Mouse (Mus musculus) embryonic fibroblast, embryonic 13.5 days (primary cell): ENCODE results near the gene Tac4. TPM values are rescaled to one million over a fixed set of nuclear protein-coding genes. Genes with fewer than 3 reads are reported as not detected.
A peak's percentile ranks its signal among the peaks of the same experiment; 100 is the strongest.

ENCODE experiments used
- H3K27ac ChIP-seq: 2 replicates; pipeline ENCODE4 v1.5.1; 2012; ENCODE audit warnings: low read length, control low read depth, inconsistent platforms; ENCODE audit not compliant: insufficient read depth
- H3K4me1 ChIP-seq: 2 replicates; pipeline ENCODE4 v1.6.1; 2011; ENCODE audit warnings: low read length; ENCODE audit not compliant: control insufficient read depth, insufficient read depth
- H3K4me3 ChIP-seq: 2 replicates; pipeline ENCODE4 v1.5.1; 2011; ENCODE audit warnings: mild to moderate bottlenecking, control low read depth, low read length; ENCODE audit not compliant: insufficient read depth
- CTCF ChIP-seq: IDR thresholded peaks from 2 replicates; pipeline ENCODE4 v1.5.1; 2011; ENCODE audit warnings: mild to moderate bottlenecking, control low read depth, low read length, moderate library complexity, borderline replicate concordance; ENCODE audit not compliant: insufficient read depth
- POLR2A ChIP-seq: IDR thresholded peaks from 2 replicates; pipeline ENCODE4 v1.6.1; 2011; ENCODE audit warnings: low read depth, mild to moderate bottlenecking, control low read depth, low read length, moderate library complexity
- polyA plus RNA-seq: library from polyadenylated mRNA; stranded (reverse); fragments of >200 nt; gene quantifications from 2 replicates; pipeline ENCODE4 v1.2.4, GENCODE M21; 2011; ENCODE audit warnings: low read depth; ENCODE audit not compliant: missing spikeins, insufficient read length

Gene Tac4
- polyA plus RNA-seq, 1 experiment: not detected

DNA sequence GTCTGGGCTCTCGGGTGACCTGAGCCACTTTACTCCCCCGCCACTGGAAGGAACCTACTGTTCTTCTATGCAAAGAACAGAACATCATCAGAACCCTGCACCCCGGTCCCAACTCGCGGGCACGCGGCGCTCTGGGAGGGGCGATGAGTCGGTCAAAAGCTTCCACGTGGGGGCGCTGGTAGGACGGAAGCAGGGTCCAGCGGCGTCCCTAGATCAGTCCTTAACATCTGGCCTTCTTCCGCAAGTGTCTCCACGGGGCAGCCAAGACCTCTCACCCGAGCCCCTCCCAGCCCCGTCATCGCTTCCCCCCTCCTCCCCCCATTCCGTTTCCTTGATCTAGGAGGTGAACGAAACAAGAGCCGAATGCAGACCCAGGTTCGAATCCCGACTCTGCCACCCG lies 2.8 kb upstream of the Tac4 start:
- no peak overlapping the region; the same call in 1 of the 2 replicates for H3K27ac ChIP-seq
- peak; percentile 42; the same call in 1 of the 2 replicates for TF ChIP-seq POLR2A
- peak; percentile 55; the same call in 1 of the 2 replicates for TF ChIP-seq CTCF
- H3K4me1 ChIP-seq: no peaks in the 10 kb centered on the region
- H3K4me3 ChIP-seq: peak overlapping the region; percentile 63

DNA sequence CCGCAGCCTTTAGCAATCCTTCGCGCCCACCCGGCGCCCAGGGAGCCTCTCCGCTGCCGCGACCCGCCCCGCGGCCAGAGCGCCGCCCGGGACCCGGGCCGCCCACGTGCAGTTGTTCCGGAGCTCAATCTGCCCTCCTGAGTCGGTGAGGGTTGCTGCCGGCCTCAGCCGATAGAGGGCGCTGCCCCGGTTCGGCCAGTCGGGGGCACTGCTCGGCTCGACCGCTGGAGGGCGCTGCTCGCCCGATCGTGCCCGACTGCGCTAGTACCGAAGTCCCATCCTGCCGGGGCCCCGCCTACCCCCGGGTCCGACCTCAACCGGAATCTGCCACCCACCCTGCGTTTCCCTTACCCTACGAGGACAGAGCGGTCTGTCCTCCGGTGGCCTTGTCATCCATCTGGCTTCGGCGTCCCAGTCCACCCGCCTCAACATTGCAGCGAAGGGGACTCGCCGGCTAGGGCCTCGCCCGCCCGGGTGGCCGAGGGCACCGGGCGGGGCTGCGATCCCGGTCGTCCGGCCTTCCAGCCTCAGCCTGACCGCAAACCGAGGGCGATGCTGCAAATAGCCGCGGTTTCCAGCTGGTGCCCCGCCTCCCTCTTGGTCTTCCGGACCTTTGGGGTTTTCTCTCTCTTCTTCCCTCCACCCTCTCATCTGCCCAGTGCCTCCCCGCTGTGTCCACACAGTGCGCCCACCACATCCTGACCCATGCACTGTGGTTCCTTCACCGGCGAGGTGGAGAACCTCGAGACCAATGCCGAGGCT lies 2.1 kb upstream of the Tac4 start:
- Histone ChIP-seq H3K4me1 (no peaks in the 10 kb centered on the region), H3K27ac (peak overlapping the region; percentile 78), H3K4me3 (peak overlapping the region; percentile 63)
- TF ChIP-seq POLR2A (peak; percentile 79), CTCF (peak; percentile 96)

DNA sequence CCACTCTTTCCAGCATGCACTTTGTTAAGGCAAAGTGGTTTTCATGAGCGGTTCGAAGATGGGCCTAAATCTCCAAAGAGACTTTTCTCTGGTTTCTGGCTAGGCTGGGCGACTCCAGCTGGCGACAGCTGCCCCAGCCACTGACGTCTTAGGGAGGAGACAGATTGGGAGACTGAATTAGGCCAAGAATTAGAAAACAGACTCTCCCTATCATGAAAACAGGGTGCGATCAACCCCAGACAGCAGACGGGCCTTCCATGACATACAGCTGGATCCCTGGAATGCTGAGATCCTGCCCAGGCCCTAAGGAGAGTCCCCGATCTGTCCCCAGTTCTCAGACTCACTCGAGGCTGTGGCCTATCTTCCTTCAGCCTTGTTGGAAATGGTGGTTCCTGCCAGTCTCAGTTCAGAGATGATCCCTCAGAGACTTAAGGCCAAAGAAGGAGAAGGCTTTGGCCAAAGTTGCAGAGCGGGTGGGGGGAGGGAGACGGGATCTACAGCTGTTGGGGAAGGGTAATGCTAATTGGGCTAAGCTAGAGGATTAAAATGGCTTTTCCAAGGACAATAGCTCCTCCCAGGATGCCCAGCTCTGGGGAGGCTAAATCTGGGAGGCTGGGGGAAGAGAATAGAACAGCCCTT lies 2.6 kb downstream of the Tac4 start:
- H3K4me1 ChIP-seq: no peaks in the 10 kb centered on the region
- TF ChIP-seq CTCF: no peak
- no peak for TF ChIP-seq POLR2A
- no peak overlapping the region for H3K4me3 ChIP-seq
- H3K27ac ChIP-seq: no peak overlapping the region

DNA sequence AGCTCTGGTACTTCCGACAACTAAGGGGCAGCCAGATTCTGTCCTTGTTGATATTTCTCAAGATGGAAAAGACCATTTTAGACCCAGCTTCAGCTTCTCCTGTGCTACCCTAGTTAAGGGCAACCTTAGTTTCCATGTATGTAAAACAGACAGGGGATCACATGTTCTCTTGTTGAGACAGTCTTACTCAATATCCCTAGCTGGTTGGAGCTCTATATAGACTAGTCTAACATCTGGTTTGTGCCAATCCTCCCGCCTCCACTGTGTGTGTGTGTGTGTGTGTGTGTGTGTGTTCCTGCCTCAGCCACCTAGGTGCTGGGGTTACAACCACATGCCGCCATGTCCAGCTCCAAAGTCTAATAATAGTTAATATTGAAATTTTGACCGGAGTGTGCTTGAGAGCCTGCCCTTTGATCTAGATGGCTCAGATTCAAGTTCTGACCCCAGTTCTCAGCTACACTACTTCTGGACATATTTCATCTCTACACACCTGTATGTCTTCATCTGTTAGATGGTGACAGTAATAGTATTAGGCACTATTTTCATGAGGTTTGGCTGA lies 3.2 kb downstream of the Tac4 start:
- H3K27ac ChIP-seq: no peak overlapping the region
- H3K4me1 ChIP-seq: no peaks in the 10 kb centered on the region
- H3K4me3 ChIP-seq: no peak overlapping the region
- TF ChIP-seq CTCF (no peak), POLR2A (no peak)

DNA sequence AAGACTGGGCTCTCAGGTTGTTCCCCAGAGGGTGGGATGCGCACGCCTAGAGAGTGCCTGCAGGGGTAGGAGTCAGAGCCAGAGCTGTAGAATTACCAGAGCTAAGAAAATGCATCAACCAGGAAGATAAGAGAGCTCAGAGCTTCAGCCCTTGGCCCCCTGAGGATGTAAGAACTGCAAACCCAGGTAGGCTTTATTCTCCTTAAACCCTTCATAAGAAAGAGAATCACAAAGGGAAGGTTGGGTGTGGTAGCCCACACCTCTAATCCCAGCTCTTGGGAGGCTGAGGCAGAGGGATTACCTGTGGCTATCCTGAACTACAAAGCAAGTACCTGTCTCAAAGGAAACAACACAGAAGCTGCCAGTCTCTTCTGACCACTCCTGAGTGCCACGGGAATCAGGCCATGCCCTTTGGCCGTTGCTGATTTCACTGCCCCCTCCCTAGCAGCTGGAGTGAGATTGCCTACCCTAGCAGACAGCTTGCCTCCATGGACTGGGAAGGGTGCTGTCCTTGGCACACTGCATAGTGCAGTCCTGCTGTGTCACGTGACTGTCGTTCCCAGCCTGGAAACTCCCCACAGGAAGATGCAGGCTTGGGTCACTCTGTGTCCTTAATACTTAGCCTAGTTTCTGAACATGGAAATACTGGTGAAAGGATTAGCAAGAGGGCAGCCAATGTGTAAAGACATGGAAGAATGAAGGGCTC lies 5.4 kb downstream of the Tac4 start:
- H3K4me3 ChIP-seq: no peak overlapping the region
- no peak overlapping the region for H3K27ac ChIP-seq
- no peaks in the 10 kb centered on the region for H3K4me1 ChIP-seq
- no peak for TF ChIP-seq CTCF
- TF ChIP-seq POLR2A: no peak

DNA sequence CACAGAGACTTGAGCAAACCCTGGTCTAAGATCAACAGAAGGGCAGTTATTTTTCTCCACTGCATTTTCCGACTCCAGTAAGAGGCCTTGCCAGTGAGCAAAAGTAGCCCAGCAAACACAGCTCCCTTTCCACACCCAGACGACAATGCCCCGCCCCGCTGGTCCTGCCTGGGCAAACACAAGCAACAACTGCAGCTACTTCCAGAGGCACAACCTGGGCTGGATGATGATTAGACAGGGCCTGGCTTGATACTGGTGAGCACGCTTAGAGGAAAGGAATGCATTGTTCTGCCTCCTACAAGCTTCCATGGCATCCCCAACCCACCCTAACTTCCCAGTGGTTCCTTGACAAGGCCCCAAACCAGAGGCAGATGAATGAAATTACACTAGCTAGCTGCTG lies 12.3 kb downstream of the Tac4 start:
- no peak for TF ChIP-seq CTCF
- no peak for TF ChIP-seq POLR2A
- H3K4me3 ChIP-seq: no peak overlapping the region

DNA sequence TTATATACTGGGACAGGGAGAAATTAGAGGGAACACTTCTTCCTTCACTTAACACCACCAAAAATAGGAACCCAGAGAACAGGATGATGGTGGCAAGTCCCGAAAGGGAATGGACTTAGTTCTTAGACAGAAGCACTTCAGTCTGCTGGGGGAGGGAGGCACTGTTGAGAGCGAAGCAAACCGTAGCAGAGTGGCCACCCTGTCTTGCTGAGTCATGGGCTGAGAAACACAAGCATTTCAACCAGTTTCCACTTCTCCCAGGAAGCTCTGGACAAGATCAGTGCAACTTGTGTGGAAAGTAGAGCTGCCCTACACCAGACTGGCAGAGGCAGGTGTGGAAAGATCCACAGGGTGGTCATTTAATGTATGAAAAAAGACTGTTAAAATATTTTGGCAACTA lies 13.3 kb downstream of the Tac4 start:
- TF ChIP-seq CTCF (no peak), POLR2A (no peak)
- H3K27ac ChIP-seq: peak overlapping the region; percentile 6; the same call in 1 of the 2 replicates
- H3K4me1 ChIP-seq: 0 out of 2 replicates have a peak, but pooled peaks cover 2% of the 10 kb centered on the region
- H3K4me3 ChIP-seq: no peak overlapping the region

More for the DNA sequence above, 12.3 kb downstream of the Tac4 start:
- 0 out of 2 replicates have a peak, but pooled peaks cover 2% of the 10 kb centered on the region for H3K4me1 ChIP-seq
- H3K27ac ChIP-seq: peak overlapping the region; percentile 6

DNA sequence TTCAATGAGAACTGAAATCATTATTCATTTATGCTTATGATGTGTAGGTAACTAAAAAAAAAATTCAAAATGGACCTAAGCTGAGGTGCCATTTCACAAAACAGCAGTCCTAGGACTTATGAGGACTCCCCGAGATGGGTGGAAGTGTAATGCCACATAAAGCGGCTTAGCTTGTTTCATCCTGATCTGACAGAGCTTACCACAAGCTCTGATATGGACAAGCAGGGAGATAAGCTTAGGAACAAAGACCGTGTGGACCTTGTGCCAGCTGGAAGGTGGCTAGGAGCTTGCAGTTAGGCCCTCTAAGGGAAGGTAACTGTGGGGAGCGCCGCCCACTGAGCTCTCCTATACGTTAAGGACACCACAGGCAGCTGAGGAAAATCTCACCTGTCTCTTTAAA lies 14.7 kb downstream of the Tac4 start:
- no peak for TF ChIP-seq CTCF
- no peak for TF ChIP-seq POLR2A
- Histone ChIP-seq H3K27ac (no peak overlapping the region), H3K4me1 (0 out of 2 replicates have a peak, but pooled peaks cover 2% of the 10 kb centered on the region), H3K4me3 (no peak overlapping the region)

DNA sequence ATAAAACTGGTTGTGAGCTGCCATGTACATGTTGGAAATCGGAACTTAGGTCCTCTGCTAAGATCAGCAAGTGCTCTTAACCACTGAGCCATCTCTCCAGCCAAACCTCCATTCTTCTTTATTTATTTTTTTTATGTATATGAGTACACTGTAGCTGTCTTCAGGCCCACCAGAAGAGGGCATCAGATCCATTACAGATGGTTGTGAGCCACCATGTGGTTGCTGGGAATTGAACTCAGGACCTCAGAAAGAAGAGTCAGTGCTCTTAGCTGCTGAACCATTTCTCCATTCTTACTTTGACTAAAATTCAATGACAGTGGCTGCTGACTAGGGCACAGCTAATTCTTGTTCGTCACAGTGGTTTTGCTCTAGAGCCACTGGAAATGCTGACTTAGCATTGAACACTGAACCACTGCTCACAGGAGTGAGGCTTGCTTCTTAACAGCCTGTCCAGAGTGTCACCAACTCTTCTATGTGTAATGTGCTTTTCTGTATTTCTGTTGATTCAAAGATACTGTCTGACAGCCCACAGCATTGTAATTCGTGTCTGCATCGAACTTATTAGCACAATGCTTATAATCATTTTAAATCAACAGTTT lies 17.8 kb downstream of the Tac4 start:
- Histone ChIP-seq H3K4me3 (no peak overlapping the region), H3K4me1 (no peaks in the 10 kb centered on the region), H3K27ac (no peak overlapping the region)
- TF ChIP-seq CTCF: no peak
- TF ChIP-seq POLR2A: no peak
